Mouse (Mus musculus): ENCODE measurements around the gene Calhm1.

Gene Calhm1

DNA sequence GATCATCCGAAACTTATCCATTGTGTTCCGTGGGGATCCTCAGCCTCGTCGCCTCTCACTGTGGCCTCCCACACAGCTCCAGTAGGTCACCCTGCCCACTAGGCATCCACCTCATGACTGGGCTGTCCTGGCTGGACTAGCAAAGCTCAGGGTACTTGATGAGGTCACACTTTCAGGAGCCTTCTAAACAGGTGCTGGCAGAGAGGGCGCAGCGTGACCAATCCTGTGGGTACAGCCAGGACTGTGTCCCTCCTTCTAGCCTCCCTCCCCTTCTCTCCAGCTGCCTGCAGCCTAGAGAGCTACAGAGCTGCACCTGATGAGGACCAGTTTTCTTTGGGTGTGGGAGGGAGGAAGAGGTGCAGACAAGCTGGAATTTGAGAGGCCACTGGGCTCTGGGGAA, at the start of gene Calhm1:
Gene Calhm1, minus strand, starts transcription at position 101 of the 400 bp plus-strand sequence.
- no peak for DNase-seq (ENCODE audit: low spot score in 2 of 2)

DNA sequence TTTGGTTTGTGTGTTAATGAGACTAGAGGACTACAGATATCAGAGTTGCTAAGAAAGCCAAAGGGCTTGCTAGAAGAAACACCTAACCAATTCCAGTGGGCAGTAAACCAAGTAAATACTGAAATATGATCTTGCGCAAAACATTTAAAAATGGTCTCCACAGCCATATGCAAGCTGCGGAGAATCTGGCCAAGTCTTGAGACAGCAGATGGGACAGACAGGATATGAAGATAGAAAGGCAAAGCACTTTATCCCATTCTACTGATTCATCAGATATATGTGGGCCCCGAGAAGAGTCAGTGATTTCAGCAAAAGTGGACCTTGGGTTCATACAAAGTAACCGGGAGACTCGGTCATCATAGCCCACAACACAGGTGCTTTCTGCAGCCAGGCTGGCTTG, 48.1 kb upstream of the Calhm1 start:
- no peak for DNase-seq (ENCODE audit: low spot score in 2 of 2)

DNA sequence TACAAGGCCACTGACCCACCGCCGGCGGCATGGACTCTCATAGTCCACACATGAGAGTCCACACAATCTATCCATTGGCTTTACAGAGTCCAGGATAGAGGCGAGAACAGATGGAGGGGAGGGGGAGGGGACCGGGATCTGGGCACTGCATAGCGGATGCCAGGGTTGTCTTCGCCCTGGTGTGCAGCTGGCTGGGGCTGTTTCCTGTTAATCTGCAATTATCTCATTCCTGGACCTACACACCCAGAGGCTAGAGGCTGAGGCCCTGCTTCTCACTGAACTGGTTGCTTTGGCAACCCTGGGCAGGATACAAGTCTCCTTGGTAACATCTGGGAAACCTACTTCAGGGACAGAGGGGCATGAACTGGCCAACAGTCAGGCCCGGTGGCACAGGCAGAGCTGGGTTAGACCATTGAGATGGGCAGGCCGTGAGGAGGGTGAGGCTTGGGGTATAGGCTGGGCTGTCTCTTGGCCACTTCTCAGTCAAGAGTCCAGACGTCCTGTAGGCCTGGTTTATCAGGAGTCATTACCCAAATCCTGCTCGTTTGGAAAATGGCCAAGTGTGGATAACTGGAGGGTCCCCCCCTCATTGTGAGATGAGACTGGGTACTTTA, 44.6 kb upstream of the Calhm1 start:
- no peak for DNase-seq (ENCODE audit: low spot score in 2 of 2)

DNA sequence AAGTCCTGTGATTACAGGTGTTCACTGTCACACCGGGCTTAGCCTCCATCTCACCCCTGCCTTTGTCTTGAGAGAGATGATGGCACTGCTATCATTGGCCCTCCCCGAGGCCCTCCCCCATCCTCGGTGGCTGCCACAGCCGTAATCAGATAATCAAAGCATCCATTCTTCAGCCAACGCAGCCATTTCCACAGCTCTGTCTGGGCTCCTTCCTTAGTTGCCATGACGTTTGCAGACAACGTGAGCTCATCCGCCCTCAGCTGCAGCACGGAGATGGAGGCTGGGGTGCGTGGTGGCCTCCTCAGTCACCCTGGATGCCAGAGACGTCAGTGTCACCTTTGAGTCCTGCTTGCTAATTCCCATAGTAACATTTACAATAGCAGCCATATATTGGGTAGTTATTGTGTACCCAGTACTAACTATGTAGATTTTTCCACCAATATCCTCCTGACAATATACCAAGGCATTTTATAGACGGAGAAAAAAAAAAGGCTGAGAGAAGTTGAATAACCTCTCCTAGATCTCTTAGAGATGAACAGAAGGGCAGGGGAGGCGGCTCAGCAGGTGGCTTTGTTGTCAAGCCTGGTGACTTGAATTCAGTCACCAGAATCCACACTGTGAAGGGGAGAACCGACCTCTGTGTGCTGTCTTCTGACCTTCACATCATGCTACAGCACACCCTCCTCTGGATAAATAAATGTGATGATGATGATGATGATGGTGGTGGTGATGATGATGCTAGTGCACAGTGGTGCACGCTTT, 42.6 kb upstream of the Calhm1 start:
- no peak for DNase-seq (ENCODE audit: low spot score in 2 of 2)

DNA sequence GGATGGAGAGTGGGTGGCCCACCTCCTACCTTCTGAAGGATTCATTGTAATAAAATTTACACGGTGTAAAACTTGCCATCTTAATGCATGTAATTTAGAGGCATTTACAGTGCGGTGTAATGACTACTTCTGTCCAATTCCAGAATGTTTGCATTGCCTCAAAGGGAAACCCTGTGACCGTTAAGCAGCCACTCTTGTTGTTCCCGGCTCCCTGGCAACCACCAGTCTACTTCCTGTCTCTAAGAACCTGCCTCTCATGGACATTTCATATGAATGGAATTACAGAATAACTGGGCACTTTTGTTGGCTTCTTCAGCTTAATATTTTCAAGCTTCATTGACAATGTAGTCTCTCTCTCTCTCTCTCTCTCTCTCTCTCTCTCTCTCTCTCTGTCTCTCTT, 40.7 kb upstream of the Calhm1 start:
- no peak for DNase-seq (ENCODE audit: low spot score in 2 of 2)

DNA sequence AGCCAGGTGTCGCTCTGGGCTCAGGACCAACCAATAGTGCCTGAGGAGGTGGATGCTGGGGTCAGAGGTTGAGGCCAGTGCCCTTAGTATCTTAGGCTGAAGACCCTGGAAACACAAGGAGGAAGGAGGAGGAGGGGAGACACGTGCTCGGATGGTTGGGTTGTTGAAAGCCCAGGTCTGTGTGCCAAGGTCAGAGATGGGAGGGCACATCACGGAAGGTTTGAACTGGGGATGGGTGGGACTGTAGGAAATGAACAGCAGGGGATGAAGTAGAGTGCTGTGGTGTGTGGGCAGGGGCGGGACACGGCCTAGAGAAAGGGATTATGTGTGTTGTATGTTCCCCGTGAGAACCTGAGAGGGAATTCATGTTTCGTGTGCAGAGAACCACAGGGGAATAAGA, 40.2 kb upstream of the Calhm1 start:
- no peak for DNase-seq (ENCODE audit: low spot score in 2 of 2)

DNA sequence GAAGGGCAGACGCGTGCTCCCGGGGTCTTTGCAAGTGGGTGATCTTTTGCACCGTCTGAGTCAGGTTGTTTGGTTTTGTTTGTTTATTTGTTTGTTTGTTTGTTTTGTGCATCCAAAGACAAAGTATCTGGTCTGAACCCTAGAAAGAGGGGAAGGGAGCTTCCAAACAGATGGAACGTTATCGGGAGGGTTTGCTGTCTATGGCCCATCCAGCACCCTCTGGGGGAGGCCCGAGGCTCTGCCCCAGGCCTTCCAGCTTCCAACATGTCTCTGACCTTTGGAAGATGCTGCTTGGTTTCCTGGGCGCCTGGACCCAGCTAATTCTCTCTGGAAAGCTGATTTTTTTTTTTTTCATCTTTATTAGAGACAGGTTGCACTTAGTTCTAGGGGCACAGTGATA, 36.0 kb upstream of the Calhm1 start:
- no peak for DNase-seq (ENCODE audit: low spot score in 2 of 2)

DNA sequence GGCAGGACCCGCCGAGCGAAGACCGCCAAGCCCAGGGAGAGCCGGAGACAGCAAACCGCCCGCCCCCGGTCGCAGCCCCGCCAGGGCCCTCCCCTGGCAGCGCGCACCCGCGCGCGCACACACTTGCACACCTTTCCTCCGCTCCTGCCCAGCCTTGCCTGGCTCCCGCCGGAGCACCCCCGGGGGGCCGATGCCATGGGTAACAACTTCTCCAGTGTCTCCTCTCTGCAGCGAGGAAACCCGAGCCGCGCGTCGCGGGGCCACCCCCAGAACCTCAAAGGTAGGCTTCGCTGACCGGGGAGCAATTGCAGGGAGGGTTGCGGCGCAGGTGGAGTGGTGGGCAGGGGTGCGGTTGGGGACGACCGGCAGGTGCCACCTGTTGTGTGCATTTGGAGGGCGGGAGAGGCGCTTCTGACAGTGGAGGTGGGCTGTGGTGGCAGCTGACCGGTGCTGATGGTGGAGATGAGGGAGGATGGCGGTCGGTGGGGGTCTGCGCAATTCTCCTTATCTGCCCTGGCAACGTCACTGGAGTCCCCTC, 35.3 kb upstream of the Calhm1 start:
- no peak for DNase-seq (ENCODE audit: low spot score in 2 of 2)

DNA sequence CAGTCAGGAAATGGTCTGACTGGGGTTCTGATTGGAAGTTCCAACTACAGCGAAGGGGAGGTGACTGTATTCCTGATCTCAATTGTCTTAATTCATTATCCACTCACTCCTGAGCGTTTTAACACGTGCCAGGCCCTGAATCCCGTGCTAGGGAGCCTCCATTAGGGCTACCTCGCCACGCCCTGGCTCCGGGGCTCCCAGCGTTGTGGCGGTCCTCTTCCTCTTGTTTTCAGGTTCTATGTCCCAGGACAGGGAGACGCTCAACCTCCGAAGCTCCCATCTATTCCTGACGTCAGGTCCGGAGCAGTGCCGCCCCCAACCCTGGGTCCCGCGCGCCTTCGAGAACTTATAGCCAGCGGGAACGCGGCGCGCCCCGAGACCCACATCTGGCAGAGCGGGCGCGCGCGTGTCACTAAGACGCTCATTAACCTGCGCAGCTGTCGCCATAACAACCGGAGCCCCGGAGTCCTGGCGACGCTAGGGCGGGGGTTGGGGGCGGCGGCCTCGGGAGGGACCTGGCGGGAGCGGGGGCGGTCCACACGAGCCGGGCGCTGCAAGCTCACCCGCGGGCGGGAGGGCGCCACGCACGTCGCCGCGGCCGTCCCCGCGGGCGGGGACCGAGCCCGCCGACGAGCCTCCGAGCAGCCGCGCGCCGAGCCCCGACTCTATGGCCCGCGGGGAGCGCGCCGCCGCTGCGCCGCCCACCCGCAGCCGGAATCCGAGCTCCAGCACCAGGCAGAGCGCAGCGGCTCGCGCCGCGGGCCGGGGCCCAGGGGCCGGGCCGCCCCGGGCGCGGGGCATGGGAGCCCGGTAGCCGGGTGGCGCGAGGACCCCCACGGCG, 34.6 kb upstream of the Calhm1 start, which contains the start of gene Neurl1a:
Gene Neurl1a, plus strand, starts transcription at position 390 of the 841 bp plus-strand sequence.
- no peak for DNase-seq (ENCODE audit: low spot score in 2 of 2)

DNA sequence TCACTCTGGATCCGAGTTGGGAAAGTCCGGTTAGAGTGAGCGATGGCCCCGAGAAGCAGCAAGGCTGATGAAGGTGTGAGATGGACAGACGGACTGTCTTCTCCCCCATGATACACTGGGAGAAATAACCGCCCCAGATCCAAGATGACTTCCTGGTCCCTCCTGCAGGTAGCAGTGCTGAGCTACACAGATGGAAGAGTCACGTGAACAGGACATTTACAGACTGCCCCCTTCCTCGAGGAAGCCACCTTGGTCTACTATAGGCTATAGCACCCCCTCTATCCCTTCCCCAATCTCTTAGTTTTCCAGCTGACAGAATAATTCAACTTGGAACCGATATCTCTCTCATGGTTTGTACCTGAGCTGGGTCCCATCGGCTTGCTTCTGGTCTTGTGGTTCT, 33.9 kb upstream of the Calhm1 start:
- no peak for DNase-seq (ENCODE audit: low spot score in 2 of 2)

DNA sequence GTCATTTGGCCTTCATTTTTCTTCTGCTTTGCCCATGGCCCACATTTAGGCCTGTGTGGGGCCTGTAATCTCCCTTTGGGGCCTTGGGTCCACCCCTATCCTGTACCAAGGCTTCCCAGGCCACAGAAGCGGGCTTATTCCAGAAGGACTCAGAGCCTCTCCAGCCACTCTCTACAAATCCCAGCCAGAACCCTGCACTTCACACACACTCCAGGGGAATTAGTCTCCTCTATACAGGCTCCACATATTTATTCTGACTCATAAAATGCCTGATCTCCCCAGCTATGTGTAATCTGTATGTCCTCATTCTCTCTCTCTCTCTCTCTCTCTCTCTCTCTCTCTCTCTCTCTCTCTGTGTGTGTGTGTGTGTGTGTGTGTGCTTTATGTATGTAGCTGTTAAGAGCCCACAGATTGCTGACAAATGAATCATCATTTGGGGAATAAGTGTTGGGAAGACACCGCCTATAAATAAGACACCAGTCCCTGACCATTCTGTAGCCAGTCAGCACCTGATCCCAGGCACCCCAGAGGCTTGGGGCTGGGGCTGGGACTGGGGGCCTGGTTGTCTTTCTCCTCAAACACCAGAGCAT, 33.0 kb upstream of the Calhm1 start:
- no peak for DNase-seq (ENCODE audit: low spot score in 2 of 2)

DNA sequence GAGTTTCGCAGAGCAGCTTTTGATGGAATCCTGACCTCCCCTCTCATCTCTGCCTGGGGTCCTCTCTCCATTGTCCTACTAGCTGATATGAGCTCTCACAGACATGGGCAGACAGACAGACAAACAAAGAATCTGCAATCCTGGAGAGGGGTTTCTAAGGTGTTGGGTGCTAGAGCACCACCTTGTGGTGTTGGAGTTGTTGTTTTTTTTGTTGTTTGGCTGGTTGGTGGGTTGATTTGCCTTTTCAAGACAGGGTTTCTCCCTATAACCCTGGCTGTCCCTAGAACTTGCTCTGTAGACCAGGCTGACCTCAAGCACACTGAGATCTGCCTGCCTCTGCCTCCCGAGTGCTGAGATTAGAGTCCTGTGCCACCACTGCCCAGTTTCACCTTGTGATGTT, 31.4 kb upstream of the Calhm1 start:
- DNase-seq (ENCODE audit: low spot score in 2 of 2) = no peak

DNA sequence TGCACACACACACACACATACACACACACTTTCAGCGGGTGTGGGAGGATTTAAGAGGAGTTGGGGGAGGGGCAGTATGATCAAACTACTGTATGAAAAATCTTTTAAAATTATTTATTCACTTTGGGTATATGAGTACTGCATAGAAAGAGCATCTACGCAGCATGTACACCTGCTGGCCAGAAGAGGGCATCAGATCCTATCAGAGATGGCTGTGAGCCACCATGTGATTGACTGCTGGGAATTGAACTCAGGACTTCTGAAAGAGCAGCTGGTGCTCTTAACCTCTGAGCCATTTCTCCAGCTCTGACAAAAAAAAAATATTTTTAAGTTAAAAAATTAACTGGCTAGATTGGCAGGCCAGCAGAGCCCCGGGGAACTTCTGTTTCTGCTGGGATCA, 30.5 kb upstream of the Calhm1 start:
- no peak for DNase-seq (ENCODE audit: low spot score in 2 of 2)

DNA sequence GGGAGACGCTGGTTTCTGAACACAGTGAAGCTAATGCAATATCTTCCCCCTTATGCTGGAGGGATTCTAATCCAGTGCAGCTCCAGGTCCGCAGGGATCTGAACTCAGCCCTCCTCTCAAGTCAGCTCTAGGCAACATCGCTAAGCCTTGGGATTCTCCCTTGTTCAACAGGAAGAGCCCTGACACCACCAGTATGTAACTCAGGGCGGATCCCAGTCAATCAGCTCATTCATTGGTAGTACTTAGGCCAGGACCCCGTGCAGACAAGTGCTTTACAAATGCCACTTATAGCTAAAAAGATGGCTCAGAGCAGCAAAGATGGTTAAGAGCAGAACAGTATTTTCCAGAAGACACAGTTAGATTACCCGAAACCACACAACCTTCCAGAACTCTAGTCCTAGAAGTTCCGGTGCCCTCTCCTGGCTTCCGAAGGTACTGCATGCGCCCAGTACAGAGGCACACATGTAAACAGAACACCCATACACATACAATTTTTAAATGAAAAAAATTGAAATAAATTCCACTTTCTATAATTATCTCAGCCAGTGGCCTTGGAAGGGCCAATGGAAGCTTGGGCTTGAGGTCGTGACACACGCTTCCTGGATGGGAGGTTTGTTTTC, 24.8 kb upstream of the Calhm1 start:
- DNase-seq (ENCODE audit: low spot score in 2 of 2) = peak; percentile 74 to 90

DNA sequence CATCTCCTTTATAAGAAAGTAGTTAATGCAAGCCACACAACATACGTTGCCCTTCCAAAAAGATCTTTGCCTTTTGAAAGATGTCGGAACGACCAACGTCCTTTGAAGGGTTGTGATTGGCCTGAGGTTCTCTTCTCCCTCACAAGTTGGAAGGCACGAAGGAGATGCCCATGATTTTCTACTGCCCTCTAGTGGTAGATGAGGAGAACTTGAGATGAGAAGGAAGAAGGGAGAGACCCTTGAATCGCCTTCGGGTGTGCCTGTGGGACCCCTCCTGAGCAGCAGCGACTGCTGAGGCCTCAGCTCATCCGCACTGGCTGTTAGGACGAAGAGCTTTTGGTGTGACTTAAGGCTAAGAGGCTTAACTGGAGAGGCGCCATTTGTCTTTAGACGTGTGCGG, 24.2 kb upstream of the Calhm1 start:
- peak; percentile 19 to 31 for DNase-seq (ENCODE audit: low spot score in 2 of 2)

DNA sequence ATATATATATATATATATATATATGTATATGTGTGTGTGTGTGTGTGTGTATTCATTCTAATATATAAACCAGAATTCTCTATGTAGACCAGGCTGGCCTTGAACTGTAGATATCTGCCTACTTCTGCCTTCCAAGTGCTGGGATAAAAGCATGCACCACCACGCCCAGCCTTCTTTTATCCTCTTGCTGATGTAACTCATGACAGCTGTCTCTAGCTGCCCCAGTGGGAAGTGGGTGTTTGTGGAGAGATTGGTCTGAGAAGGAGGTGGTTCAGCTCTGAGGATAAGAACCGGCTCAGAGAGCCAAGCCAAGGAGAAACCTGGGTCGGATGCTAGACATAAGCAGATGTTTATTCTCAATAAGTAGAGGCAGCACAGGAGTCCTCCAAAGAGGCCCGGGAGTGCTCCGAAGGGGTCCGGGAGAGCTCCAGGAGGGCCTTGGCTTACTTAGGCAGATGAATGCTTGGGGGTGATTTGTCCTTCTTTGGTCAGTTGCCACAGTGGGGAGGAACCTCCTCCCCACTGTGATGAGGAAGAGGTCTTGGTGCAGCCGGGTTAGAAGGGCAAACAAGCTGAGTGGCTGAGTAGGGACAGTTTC, 23.7 kb upstream of the Calhm1 start:
- DNase-seq (ENCODE audit: low spot score in 2 of 2) = no peak

DNA sequence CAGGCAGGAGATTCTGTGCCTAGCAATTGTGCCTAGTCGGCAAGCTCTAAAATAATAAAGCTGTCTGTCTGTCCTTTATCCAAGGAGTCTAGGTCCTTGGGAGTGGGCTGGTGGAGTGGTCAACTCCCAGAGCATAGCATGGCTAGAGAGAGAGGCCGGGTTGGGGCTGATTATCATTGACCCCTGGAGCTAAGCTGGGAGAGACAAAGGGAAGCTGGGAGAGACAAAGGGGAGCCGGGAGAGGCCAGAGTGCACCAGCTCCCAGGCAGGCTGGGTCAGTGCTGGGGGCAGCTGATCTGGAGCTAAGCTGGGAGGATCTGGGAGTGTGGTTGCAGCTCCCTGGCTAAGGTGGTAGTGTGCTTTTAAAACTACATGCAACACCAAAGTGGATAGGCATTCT, 22.7 kb upstream of the Calhm1 start:
- DNase-seq (ENCODE audit: low spot score in 2 of 2) = no peak

DNA sequence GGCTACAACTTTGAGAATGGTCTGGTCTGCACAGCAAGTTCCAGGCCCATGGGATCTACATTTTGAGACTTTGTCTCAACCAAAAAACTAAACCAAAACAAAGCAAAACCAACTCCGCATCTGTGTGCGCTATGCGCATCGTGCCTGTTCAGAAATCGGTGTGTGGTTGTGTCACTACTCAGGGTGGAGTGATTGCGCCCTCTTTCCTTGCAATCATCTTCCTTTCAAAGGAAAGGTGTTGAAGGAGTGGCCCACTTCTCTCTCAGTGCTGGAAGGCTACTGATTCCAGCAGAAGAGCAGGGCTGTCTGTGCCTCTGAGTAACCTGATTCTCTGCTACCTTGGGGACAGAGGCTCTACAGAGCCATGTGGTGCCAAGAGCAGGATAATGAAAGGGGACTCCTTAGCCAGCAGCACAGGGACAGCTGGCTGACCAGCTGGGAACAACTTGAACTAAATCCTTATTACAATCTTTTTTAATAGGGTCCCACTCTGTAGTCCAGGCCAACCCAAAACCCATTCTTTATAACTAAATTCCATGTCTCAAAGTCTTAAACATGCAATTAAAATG, 19.2 kb upstream of the Calhm1 start:
- no peak for DNase-seq (ENCODE audit: low spot score in 2 of 2)

DNA sequence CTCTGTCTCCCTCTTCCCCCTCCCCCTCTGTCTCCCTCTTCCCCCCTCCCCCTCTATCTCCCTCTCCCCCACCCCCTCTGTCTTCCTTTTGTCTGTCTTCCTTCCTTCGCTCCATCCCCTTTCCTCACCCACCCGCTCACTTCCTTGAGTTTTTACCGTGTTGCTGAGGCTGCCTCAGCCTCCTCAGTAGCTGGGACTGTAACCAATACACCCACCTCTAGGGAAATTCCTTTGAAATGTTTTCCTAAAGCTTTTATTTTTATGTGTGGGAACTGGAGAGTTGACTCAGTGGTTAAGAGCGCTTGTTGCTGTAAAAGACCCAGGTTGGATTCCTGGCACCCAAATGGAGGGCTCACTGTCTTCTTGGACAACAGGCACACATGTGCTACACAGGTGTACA, 17.6 kb upstream of the Calhm1 start:
- DNase-seq (ENCODE audit: low spot score in 2 of 2) = no peak

DNA sequence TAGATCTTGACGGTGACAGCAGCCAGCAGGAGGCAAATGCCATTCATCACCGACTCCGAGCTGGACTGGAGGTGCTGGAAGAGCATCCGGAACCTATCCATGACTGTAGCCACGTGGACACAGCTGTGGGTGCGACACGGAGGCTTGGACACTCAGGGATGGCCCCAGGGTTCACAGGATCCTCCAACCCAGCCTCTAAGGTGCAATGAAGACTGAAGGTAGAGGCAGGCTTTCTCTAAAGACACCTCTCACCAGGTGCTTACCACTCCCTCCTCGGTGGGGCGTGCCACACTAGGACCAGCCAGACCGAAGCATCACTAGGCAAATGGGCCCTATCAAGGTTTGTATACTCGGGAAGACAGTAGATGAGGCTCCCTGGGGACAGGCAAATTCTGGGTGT, 13.6 kb upstream of the Calhm1 start, which contains the start of gene Calhm3:
Gene Calhm3, minus strand, starts transcription at position 101 of the 400 bp plus-strand sequence.
- no peak for DNase-seq (ENCODE audit: low spot score in 2 of 2)

DNA sequence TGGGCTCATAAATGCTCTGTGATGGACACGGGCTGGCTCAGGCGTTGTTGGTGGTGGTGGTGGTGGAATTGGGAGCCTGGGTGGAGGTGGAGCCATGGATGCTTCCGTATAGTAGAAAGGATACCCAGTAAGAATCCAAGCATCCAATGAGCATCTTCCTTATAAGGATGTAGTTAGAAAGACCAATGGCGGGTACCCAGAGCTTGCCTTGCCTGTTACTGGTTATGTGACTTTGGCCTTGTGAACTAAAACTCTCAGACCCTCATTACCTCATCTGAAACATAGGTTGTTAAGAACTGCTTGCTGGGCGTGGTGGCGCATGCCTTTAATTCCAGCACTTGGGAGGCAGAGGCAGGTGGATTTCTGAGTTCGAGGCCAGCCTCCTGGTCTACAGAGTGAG, 9.7 kb upstream of the Calhm1 start:
- no peak for DNase-seq (ENCODE audit: low spot score in 2 of 2)

Measured in spleen, postnatal 10 days (tissue).